Mouse (Mus musculus) heart, adult 2 months (tissue): ENCODE measurements around the gene Cdk14. TPM values are rescaled to one million over a fixed set of nuclear protein-coding genes. Genes with fewer than 3 reads are reported as not detected.

Experiments used
- DNase-seq, 2 experiments: peaks; one replicate each; pipeline ENCODE4 v3.0.0; 2021
- H3K27ac ChIP-seq: fragments of 200-600 bp; 2 replicates; pipeline ENCODE4 v1.8.1; 2022
- H3K27me3 ChIP-seq: fragments of 200-500 bp; 2 replicates; pipeline ENCODE4 v1.6.1; 2012; ENCODE audit warnings: mild to moderate bottlenecking, low read length, inconsistent platforms, mixed read lengths; ENCODE audit not compliant: control insufficient read depth, insufficient read depth
- H3K36me3 ChIP-seq: fragments of 200-500 bp; 2 replicates; pipeline ENCODE4 v1.6.1; 2012; ENCODE audit warnings: low read length, inconsistent platforms; ENCODE audit not compliant: control insufficient read depth, insufficient read depth
- H3K4me1 ChIP-seq: fragments of 200-500 bp; 2 replicates; pipeline ENCODE4 v1.6.1; 2011; ENCODE audit warnings: low read length; ENCODE audit not compliant: control insufficient read depth, insufficient read depth
- H3K4me3 ChIP-seq: fragments of 200-600 bp; 2 replicates; pipeline ENCODE4 v1.8.1; 2022
- H3K79me2 ChIP-seq: fragments of 200-500 bp; replicated peaks from 2 replicates; pipeline ENCODE4 v1.6.1; 2012; ENCODE audit warnings: mild to moderate bottlenecking, inconsistent platforms, low read length, moderate library complexity, mixed read lengths; ENCODE audit not compliant: control insufficient read depth, insufficient read depth
- H3K9ac ChIP-seq: fragments of 200-500 bp; 2 replicates; pipeline ENCODE4 v1.6.1; 2012; ENCODE audit warnings: low read depth, mild to moderate bottlenecking, control low read depth, inconsistent platforms, low read length, mixed read lengths
- CTCF ChIP-seq: fragments of 200-600 bp; IDR thresholded peaks from 2 replicates; pipeline ENCODE4 v1.8.1; 2022; ENCODE audit warnings: antibody characterized with exemption, mild to moderate bottlenecking, moderate library complexity
- EP300 ChIP-seq: fragments of 200-500 bp; IDR thresholded peaks from 2 replicates; pipeline ENCODE4 v1.6.1; 2011; ENCODE audit warnings: low read depth, low read length, control low read depth; ENCODE audit not compliant: insufficient read depth
- POLR2A ChIP-seq: fragments of 200-500 bp; IDR thresholded peaks from 2 replicates; pipeline ENCODE4 v1.6.1; 2011; ENCODE audit warnings: mild to moderate bottlenecking, low read depth, low read length, control low read depth; ENCODE audit not compliant: insufficient read depth
- WGBS: fragments of 180-500 bp; shearing (Covaris S2); methylation state at CpG from one replicate; pipeline ENCODE4 v1.1.7; 2018; 5-methylcytosine and 5-hydroxymethylcytosine counted together
- intact Hi-C: fragments of 180-260 bp; cut with DNase I; formaldehyde crosslinking; loops from one replicate; pipeline ENCODE4 v1.15.1; 2025
- polyA plus RNA-seq: library from polyadenylated mRNA; depleted of rRNA; stranded (reverse); fragments of >200 nt; gene quantifications from 2 replicates; pipeline ENCODE4 v1.2.3, GENCODE M21; 2012
- total RNA-seq, 2 experiments: library from RNA; stranded (reverse); gene quantifications; 2 replicates each; pipeline ENCODE4 v1.2.3; 2021

Cdk14 gene
- total and polyA plus RNA-seq, 3 experiments, result 2.7 to 8.1 (median 7.6) TPM

- TF ChIP-seq CTCF, result no peak
- TF ChIP-seq POLR2A, result no peak
- no peak for TF ChIP-seq EP300
- no peak for DNase-seq
- no peak overlapping the region for H3K9ac ChIP-seq
- no peaks in the 10 kb centered on the region for H3K27me3 ChIP-seq
- intact Hi-C loops, result no loop called here
- WGBS, result 62% methylated on average over 4 of the region's 4 CpGs
- no peak overlapping the region for H3K4me3 ChIP-seq
- no peaks in the 10 kb centered on the region for H3K79me2 ChIP-seq
- H3K4me1 ChIP-seq, result no peaks in the 10 kb centered on the region
- no peak overlapping the region for H3K27ac ChIP-seq
- H3K36me3 ChIP-seq, result no peaks in the 10 kb centered on the region
Measured at GRCm38 (mm10) chr5:5056102-5056883, 363.8 kb downstream of the Cdk14 start.

DNA sequence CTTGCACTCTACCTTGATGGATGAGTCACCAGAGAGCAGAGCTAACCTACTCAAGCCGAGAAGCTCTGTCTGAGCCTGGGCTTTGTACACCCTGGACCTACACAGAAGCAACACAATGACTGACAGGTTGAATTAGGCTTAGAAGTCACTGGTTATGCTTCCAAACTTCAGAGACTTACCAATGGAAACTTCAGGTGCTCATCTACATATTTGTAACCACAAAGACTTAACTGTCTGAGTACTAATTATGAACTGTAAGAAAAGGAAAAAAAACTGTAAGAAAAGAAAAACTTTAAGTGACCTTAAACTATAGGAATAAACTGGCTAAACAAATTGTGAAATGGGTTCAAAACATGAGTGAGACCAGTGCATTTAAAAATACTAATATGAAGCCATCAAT is 364.6 kb downstream of the Cdk14 start:
- H3K27me3 ChIP-seq, result no peaks in the 10 kb centered on the region
- no peaks in the 10 kb centered on the region for H3K4me1 ChIP-seq
- no peak overlapping the region for H3K9ac ChIP-seq
- 89% methylated on average over 1 of the region's 1 CpGs for WGBS
- H3K4me3 ChIP-seq, result no peak overlapping the region
- no peak for TF ChIP-seq EP300
- TF ChIP-seq CTCF, result no peak
- no peak for TF ChIP-seq POLR2A
- H3K36me3 ChIP-seq, result no peaks in the 10 kb centered on the region
- no peak overlapping the region for H3K27ac ChIP-seq
- no peaks in the 10 kb centered on the region for H3K79me2 ChIP-seq
- intact Hi-C loops, result no loop called here
- no peak for DNase-seq

DNA sequence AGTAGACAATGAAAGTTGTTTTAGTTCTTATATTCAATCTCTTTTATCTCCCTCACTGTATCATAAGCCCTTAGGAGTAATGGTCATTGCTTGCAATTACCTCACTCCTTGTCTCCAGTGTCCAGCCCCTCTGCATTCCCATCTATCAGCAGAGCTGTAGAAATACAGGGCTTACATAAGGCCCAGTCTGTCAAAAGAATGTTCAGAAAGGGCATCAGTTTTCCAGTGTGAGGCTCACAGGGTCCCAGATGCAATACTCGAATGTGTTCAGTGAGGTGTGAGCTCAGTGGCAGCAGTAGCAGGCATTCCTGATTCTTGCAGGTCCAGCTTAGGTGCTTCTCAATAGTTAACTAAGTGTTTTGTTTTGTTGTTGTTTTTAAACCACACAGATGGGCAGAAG is 365.8 kb downstream of the Cdk14 start:
- WGBS, result 43% methylated on average over 1 of the region's 1 CpGs
- Histone ChIP-seq H3K4me1 (no peaks in the 10 kb centered on the region), H3K27me3 (no peaks in the 10 kb centered on the region), H3K4me3 (no peak overlapping the region), H3K27ac (no peak overlapping the region), H3K36me3 (no peaks in the 10 kb centered on the region), H3K79me2 (no peaks in the 10 kb centered on the region), H3K9ac (no peak overlapping the region)
- intact Hi-C loops, result no loop called here
- TF ChIP-seq EP300, result no peak
- DNase-seq, result no peak

DNA sequence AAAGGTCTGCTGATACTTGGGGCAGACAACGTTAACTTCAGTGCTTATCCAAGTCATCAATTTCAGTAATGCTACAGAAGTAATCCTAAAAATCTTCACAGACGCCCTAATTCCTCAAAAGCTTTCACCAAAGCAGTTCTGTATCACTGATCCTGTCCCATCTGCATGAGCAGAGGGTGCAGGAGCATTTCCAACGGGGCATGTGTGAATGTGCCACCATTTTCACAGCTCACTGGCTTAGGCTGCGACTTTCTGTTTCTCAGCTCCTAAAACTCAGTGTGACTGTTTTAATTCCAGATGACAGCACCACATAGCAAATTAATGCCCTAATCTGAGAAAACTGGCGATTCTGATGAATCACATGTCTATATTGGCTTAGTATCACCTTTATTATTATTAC is 375.8 kb downstream of the Cdk14 start:
- DNase-seq, result no peak
- 88% methylated on average over 5 of the region's 5 CpGs for WGBS
- Histone ChIP-seq H3K4me3 (no peak overlapping the region), H3K27me3 (no peaks in the 10 kb centered on the region), H3K4me1 (no peaks in the 10 kb centered on the region), H3K27ac (no peak overlapping the region), H3K36me3 (no peaks in the 10 kb centered on the region), H3K79me2 (no peaks in the 10 kb centered on the region), H3K9ac (no peak overlapping the region)
- intact Hi-C loops, result no loop called here
- TF ChIP-seq POLR2A, result no peak
- no peak for TF ChIP-seq EP300
- no peak for TF ChIP-seq CTCF

GRCm38 (mm10) chr5:5042735-5043134 is 377.4 kb downstream of the Cdk14 start:
- Histone ChIP-seq H3K4me1 (no peaks in the 10 kb centered on the region), H3K4me3 (no peak overlapping the region), H3K27me3 (no peaks in the 10 kb centered on the region), H3K79me2 (no peaks in the 10 kb centered on the region), H3K9ac (no peak overlapping the region), H3K36me3 (no peaks in the 10 kb centered on the region), H3K27ac (no peak overlapping the region)
- no peak for DNase-seq
- intact Hi-C loops, result no loop called here
- WGBS, result 78% methylated on average over 1 of the region's 1 CpGs
- TF ChIP-seq POLR2A (no peak), EP300 (no peak), CTCF (no peak)

GRCm38 (mm10) chr5:5041480-5041879 is 378.6 kb downstream of the Cdk14 start:
- WGBS, result 61% methylated on average over 4 of the region's 4 CpGs
- intact Hi-C loops, result no loop called here
- Histone ChIP-seq H3K27ac (no peak overlapping the region), H3K27me3 (no peaks in the 10 kb centered on the region), H3K36me3 (no peaks in the 10 kb centered on the region), H3K79me2 (no peaks in the 10 kb centered on the region), H3K9ac (no peak overlapping the region), H3K4me3 (no peak overlapping the region), H3K4me1 (no peaks in the 10 kb centered on the region)
- no peak for DNase-seq
- no peak for TF ChIP-seq EP300
- TF ChIP-seq POLR2A, result no peak
- no peak for TF ChIP-seq CTCF
